Mouse (Mus musculus): Measurements from ENCODE around the gene Rrp1b.
"Not testable (repeated sequence)": the region's sequence is repeated elsewhere in the genome, so short reads cannot be mapped to it uniquely, and the experiment has no call there.

The Rrp1b gene

DNA sequence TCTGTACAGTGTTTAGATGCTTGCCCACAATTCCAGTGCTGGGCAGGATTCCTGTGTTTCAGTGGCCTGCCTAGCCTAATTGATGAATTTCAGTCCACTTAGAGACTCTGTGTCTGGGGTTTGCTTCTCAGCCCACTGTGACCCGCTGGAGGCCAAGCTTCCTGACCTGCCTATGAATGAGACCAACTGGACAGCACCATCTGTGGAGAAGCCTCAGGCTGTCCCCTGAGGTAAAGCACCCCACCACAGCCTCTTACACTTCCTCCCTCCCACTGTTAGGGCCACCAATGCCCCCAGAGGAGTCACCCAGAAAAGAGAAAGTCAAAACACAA, 55.1 kb downstream of the Rrp1b start:
- no peak for DNase-seq (ENCODE audit: low read depth, low spot score)

GRCm38 (mm10) chr17:32091364-32092240, 55.7 kb downstream of the Rrp1b start:
- DNase-seq (ENCODE audit: low read depth, low spot score) = peak; percentile 57

DNA sequence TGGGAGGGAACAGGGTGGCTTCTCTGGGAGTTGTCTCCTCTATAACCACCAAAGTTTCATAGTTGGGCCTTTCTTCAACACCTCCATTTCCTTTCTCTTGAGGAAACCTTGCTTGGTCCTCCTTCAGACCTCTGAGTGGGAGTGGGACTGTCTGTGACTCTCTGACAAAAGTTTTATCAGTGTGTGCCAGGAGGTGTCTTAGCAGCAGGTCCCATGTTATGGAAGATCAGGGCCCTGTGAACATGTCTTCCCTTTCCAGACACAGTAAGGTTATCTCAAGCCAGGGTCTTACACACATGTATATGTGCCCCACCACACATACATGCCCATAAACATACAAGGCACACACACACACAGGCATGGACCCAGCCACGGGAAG, 56.3 kb downstream of the Rrp1b start:
- no peak for DNase-seq (ENCODE audit: low read depth, low spot score)

DNA sequence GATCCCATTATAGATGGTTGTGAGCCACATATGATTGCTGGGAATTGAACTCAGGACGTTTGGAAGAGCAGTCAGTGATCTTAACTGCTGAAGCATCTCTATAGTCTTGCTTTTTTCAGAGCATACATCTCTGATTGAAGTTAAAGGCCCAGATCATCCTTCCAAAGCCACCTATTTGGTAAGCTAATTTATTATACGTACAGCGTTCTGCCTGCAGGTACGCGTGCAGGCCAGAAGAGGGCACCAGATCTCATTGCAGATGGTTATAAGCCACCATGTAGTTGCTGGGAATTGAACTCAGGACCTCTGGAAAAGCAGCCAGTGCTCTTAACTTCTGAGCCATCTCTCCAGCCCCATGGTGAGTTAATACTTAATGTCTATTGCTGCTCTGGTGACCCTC, 57.0 kb downstream of the Rrp1b start:
- DNase-seq (ENCODE audit: low read depth, low spot score) = no peak

DNA sequence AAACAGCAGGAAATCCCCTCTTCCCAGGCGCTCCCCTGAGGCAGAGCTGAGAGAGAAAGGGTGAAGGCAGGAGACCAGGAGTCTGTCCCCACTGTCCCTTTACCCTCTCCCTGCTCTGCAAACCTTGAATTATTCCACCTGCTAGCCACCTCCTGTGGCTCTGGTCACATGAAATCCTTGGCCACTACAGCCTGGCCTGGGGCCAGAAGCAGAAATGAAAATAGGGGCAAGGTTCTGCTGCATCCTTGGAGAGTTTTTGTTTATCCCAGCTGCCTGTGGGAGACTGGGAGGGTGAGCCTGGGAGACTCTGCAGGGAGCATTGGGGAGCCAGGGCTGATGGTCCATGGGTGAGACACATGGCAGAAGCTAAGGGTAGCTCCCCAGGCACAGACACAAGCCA, 61.8 kb downstream of the Rrp1b start:
- no peak for DNase-seq (ENCODE audit: low read depth, low spot score)

DNA sequence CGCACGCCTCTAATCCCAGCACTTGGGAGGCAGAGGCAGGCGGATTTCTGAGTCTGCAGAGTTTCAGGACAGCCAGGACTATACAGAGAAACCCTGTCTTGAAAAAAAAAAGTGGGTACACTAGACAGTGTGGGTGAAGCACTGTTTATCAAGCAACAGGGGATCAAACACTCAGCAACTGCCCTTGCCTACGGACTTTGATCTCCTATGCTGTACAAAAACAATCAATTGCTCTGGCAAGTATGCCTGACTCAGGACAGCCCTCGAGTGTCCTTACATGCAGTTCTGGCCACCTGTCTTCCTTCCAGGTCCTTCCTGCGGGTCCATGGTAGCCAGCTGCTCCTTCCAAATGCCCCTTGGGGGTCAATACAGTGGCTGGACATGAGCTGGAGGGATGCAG, 63.0 kb downstream of the Rrp1b start:
- DNase-seq (ENCODE audit: low read depth, low spot score) = not testable (repeated sequence)

- no peak for DNase-seq (ENCODE audit: low read depth, low spot score)
These were observed 63.7 kb downstream of the Rrp1b start for GRCm38 (mm10) chr17:32099574-32099942.

GRCm38 (mm10) chr17:32099943-32100586, 64.2 kb downstream of the Rrp1b start:
- DNase-seq (ENCODE audit: low read depth, low spot score) = peak; percentile 46

GRCm38 (mm10) chr17:32103054-32103453, 67.2 kb downstream of the Rrp1b start:
- DNase-seq (ENCODE audit: low read depth, low spot score) = no peak

DNA sequence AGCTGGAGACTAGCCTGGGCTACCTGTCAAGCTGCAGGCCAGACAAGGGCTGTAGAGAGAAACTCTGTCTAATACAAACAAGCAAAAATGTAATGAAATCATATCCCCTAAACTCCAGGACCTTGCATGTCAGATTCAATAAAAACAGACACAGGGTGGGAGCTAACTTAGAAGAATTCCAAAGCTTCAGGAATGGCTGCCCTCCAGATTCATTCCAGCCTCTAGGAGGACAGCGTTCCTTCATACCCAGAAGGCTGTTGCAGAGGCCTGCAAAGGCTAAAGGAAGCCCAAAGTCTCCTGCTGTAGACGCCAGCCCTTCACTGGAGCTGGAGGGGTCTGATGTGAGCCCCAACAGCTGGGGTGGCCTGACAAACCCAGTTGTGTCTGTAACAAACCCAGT, 70.5 kb downstream of the Rrp1b start:
- DNase-seq (ENCODE audit: low read depth, low spot score) = no peak

DNA sequence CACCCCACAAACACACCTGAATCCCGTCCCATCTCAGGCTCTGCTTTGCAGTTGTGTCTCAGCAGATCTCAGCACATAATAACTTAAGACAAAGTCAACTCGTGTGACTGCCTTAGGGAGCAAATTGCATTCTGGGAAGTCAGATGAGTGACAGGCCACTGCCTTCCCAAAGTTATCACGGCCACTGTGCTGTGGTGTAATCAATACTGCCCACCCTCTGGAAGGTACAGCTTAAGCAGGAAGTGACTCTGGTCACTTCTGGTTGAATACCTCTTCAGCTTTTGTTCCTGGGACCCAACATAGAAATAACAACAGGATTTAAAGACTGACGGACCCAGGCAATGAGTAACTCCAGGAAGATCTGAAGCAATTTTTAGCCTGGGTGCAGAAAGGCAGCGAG, 72.0 kb downstream of the Rrp1b start:
- DNase-seq (ENCODE audit: low read depth, low spot score) = no peak

GRCm38 (mm10) chr17:32108320-32109011, 72.6 kb downstream of the Rrp1b start:
- DNase-seq (ENCODE audit: low read depth, low spot score) = not testable (repeated sequence)

DNA sequence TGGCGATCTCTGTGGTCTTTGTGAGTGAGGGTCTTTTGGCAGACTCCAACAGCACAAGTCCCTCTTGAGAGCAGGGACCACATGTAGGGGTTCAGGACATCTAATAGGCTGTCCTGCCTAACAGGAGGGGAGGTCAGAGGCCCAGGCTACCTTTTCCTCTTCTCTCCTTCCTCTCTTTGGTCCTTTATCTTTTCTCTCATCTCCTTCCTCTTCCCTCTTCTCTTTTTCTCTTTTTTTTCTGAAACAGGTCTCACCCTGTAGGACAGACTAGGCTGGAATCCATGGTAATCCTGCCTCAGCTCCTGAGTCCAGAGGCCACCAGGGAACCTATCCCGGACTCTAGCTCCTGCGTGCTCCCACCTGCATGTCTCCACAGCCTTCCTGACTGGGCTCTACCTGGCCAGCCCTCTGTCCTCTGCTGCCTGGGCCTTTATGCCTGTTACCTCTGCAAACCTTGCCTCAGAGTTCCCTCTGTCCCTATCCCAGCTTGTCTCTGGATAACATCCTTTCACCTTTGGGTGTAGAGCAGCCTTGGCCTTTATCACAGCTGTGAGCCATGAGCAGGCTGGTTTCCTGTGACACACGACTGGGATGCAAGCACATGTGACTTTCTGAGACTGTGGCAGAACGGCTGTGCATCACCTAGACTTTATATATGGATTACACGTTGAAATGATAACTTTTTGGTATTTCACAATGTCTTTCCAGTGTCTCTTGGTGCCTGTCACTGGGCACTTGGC, 73.5 kb downstream of the Rrp1b start:
- no peak for DNase-seq (ENCODE audit: low read depth, low spot score)

- no peak for DNase-seq (ENCODE audit: low read depth, low spot score)
These were observed 74.5 kb downstream of the Rrp1b start for GRCm38 (mm10) chr17:32110424-32110823.

- no peak for DNase-seq (ENCODE audit: low read depth, low spot score)
These were observed 75.3 kb downstream of the Rrp1b start for GRCm38 (mm10) chr17:32110980-32111780.
